Mouse (Mus musculus) layer of hippocampus, adult 2 months (tissue): ENCODE data around the gene Catsper2. TPM values are rescaled to one million over a fixed set of nuclear protein-coding genes. Genes with fewer than 3 reads are reported as not detected.

Experiments
- DNase-seq, 2 experiments: peaks; one replicate each; pipeline ENCODE4 v3.0.0; 2022; ENCODE audit warnings: low spot score in 2 of 2
- H3K27ac ChIP-seq: fragments of 200-600 bp; 2 replicates; pipeline ENCODE4 v1.8.1; 2022
- H3K4me3 ChIP-seq: fragments of 200-600 bp; 2 replicates; pipeline ENCODE4 v1.8.1; 2022; ENCODE audit warnings: mild to moderate bottlenecking
- CTCF ChIP-seq: fragments of 200-600 bp; conservative IDR thresholded peaks from 2 replicates; pipeline ENCODE4 v1.8.1; 2022; ENCODE audit warnings: antibody characterized with exemption, mild to moderate bottlenecking, moderate library complexity
- total RNA-seq, 2 experiments: library from RNA; stranded (reverse); gene quantifications; 2 replicates each; pipeline ENCODE4 v1.2.3; 2021

Catsper2 gene
- total RNA-seq, 2 experiments from 2014 or later: 5.3 TPM

GRCm38 (mm10) chr2:121446506-121446905 is 32.9 kb upstream of the Catsper2 start:
- Histone ChIP-seq H3K27ac (no peak overlapping the region), H3K4me3 (no peak overlapping the region)
- no peak for TF ChIP-seq CTCF
- no peak for DNase-seq

GRCm38 (mm10) chr2:121445117-121445516 is 31.5 kb upstream of the Catsper2 start:
- Histone ChIP-seq H3K4me3 (no peak overlapping the region), H3K27ac (no peak overlapping the region)
- no peak for DNase-seq
- no peak for TF ChIP-seq CTCF

- no peak for TF ChIP-seq CTCF
- Histone ChIP-seq H3K27ac (no peak within 1 kb of the TSS), H3K4me3 (peak within 1 kb of the TSS; percentile 50; the same call in 1 of the 2 replicates)
- DNase-seq: no peak
Measured at GRCm38 (mm10) chr2:121444178-121444577, 30.6 kb upstream of the Catsper2 start, which contains the start of gene Ell3. Gene Ell3 (minus strand): TSS chr2:121444278.

GRCm38 (mm10) chr2:121443068-121443349 is 29.4 kb upstream of the Catsper2 start:
- DNase-seq: no peak
- no peak for TF ChIP-seq CTCF
- peak overlapping the region; percentile 50 for H3K4me3 ChIP-seq
- H3K27ac ChIP-seq: no peak overlapping the region

GRCm38 (mm10) chr2:121442259-121443067 is 28.9 kb upstream of the Catsper2 start:
- Histone ChIP-seq H3K27ac (no peak overlapping the region), H3K4me3 (peak overlapping the region; percentile 50)
- no peak for TF ChIP-seq CTCF
- no peak for DNase-seq

GRCm38 (mm10) chr2:121441800-121442199 is 28.2 kb upstream of the Catsper2 start:
- no peak for TF ChIP-seq CTCF
- DNase-seq: no peak
- Histone ChIP-seq H3K4me3 (peak overlapping the region; percentile 50; the same call in 1 of the 2 replicates), H3K27ac (no peak overlapping the region)

GRCm38 (mm10) chr2:121440834-121441605 is 27.4 kb upstream of the Catsper2 start:
- TF ChIP-seq CTCF: no peak

GRCm38 (mm10) chr2:121439746-121440145 is 26.2 kb upstream of the Catsper2 start:
- no peak overlapping the region for H3K4me3 ChIP-seq
- DNase-seq: no peak
- TF ChIP-seq CTCF: no peak
- no peak overlapping the region for H3K27ac ChIP-seq

More at GRCm38 (mm10) chr2:121440834-121441605, 27.4 kb upstream of the Catsper2 start:
- Histone ChIP-seq H3K4me3 (no peak overlapping the region), H3K27ac (no peak overlapping the region)
- no peak for DNase-seq

GRCm38 (mm10) chr2:121434854-121435253 is 21.3 kb upstream of the Catsper2 start:
- no peak overlapping the region for H3K4me3 ChIP-seq
- DNase-seq: no peak
- TF ChIP-seq CTCF: peak; percentile 81

GRCm38 (mm10) chr2:121425890-121426289 is 12.3 kb upstream of the Catsper2 start:
- DNase-seq: no peak
- Histone ChIP-seq H3K4me3 (no peak overlapping the region), H3K27ac (no peak overlapping the region)
- no peak for TF ChIP-seq CTCF

More at GRCm38 (mm10) chr2:121434854-121435253, 21.3 kb upstream of the Catsper2 start:
- no peak overlapping the region for H3K27ac ChIP-seq

GRCm38 (mm10) chr2:121423166-121423565 is 9.6 kb upstream of the Catsper2 start:
- DNase-seq: no peak
- TF ChIP-seq CTCF: no peak
- no peak overlapping the region for H3K4me3 ChIP-seq
- H3K27ac ChIP-seq: no peak overlapping the region

- H3K4me3 ChIP-seq: no peak overlapping the region
- no peak for TF ChIP-seq CTCF
- no peak overlapping the region for H3K27ac ChIP-seq
- DNase-seq: no peak
Measured at GRCm38 (mm10) chr2:121418476-121418875, 4.9 kb upstream of the Catsper2 start.

- no peak for TF ChIP-seq CTCF
- no peak overlapping the region; the same call in 1 of the 2 replicates for H3K4me3 ChIP-seq
- no peak overlapping the region for H3K27ac ChIP-seq
- DNase-seq: no peak
Measured at GRCm38 (mm10) chr2:121416356-121416755, 2.8 kb upstream of the Catsper2 start.
